Mouse (Mus musculus) adipose tissue, adult 10 weeks (tissue): Measurements from ENCODE around the gene R3hdm4. TPM values are rescaled to one million over a fixed set of nuclear protein-coding genes. Genes with fewer than 3 reads are reported as not detected.

Experiments used
- polyA plus RNA-seq: library from polyadenylated mRNA; stranded (reverse); fragments of 350-450 nt; fragmentation: Illumina TruSeq; extraction: RNeasy Lipid Tissue Mini Kit (QIAGEN cat#74804); gene quantifications from one replicate; pipeline ENCODE4 v1.2.3, GENCODE M21; 2014; ENCODE audit warnings: low read depth, low replicate concordance

R3hdm4 gene
- 81.2 TPM for polyA plus RNA-seq

GRCm38 (mm10) chr10:79920958-79921535, at the start of gene R3hdm4:
Gene R3hdm4, minus strand, starts transcription at chr10:79921208.

GRCm38 (mm10) chr10:79970415-79971182, 49.6 kb upstream of the R3hdm4 start, which contains the start of gene Grin3b:
Gene Grin3b, plus strand, starts transcription at chr10:79970715.

GRCm38 (mm10) chr10:79959847-79960601, 39.0 kb upstream of the R3hdm4 start, which contains the start of gene Wdr18:
Gene Wdr18, plus strand, starts transcription at chr10:79960152.

GRCm38 (mm10) chr10:79926491-79927323, 5.7 kb upstream of the R3hdm4 start, which contains the start of gene Arid3a:
Gene Arid3a, plus strand, starts transcription at chr10:79927043.

GRCm38 (mm10) chr10:79916808-79917531, 4.0 kb downstream of the R3hdm4 start, which contains the start of gene Kiss1r:
Gene Kiss1r, plus strand, starts transcription at chr10:79916971.

GRCm38 (mm10) chr10:79910556-79910955, 10.5 kb downstream of the R3hdm4 start, which contains the start of gene Gm26602:
Gene Gm26602, plus strand, starts transcription at chr10:79910856.

GRCm38 (mm10) chr10:79908167-79909091, 12.6 kb downstream of the R3hdm4 start, which contains the start of gene Med16:
Gene Med16, minus strand, starts transcription at chr10:79908923.

GRCm38 (mm10) chr10:79890670-79891069, 30.3 kb downstream of the R3hdm4 start, which contains the start of gene Cfd:
Gene Cfd, plus strand, starts transcription at chr10:79890853.

GRCm38 (mm10) chr10:79886054-79886453, 35.0 kb downstream of the R3hdm4 start, which contains the start of gene Elane:
Gene Elane, plus strand, starts transcription at chr10:79886247.

GRCm38 (mm10) chr10:79874290-79874862, 46.6 kb downstream of the R3hdm4 start, which contains the start of the genes Prtn3 and Plppr3:
Gene Prtn3, plus strand, starts transcription at chr10:79874476.
Gene Plppr3, minus strand, starts transcription at chr10:79874634.

Other genes with a start within 250 kb of the R3hdm4 start
- 64.7 TPM for gene Cdc34, start 239.0 kb downstream of the R3hdm4 start, polyA plus RNA-seq
- 0.63 TPM for gene Gzmm, start 232.2 kb downstream of the R3hdm4 start, polyA plus RNA-seq
- 523 TPM for gene Bsg, start 216.7 kb downstream of the R3hdm4 start, polyA plus RNA-seq
- 0.37 TPM for gene Hcn2, start 204.6 kb downstream of the R3hdm4 start, polyA plus RNA-seq
- 24.5 TPM for gene Polrmt, start 174.6 kb downstream of the R3hdm4 start, polyA plus RNA-seq
- not detected for gene Fgf22, start 166.1 kb downstream of the R3hdm4 start, polyA plus RNA-seq
- 37.4 TPM for gene Rnf126, start 154.3 kb downstream of the R3hdm4 start, polyA plus RNA-seq
- 19.8 TPM for gene Fstl3, start 143.9 kb downstream of the R3hdm4 start, polyA plus RNA-seq
- not detected for gene Prss57, start 130.2 kb downstream of the R3hdm4 start, polyA plus RNA-seq
- gene Palm, start 127.6 kb downstream of the R3hdm4 start, polyA plus RNA-seq: 60.4 TPM
- 1.5 TPM for gene Misp, start 100.2 kb downstream of the R3hdm4 start, polyA plus RNA-seq
- gene Ptbp1, start 66.8 kb downstream of the R3hdm4 start, polyA plus RNA-seq: 149 TPM
- 14.3 TPM for gene Prtn3, start 46.7 kb downstream of the R3hdm4 start, polyA plus RNA-seq
- gene Plppr3, start 46.6 kb downstream of the R3hdm4 start, polyA plus RNA-seq: 7.2 TPM
- gene Elane, start 35.0 kb downstream of the R3hdm4 start, polyA plus RNA-seq: 0.67 TPM
- 6,422 TPM for gene Cfd, start 30.4 kb downstream of the R3hdm4 start, polyA plus RNA-seq
- gene Med16, start 12.3 kb downstream of the R3hdm4 start, polyA plus RNA-seq: 25.6 TPM
- not detected for gene Gm26602, start 10.4 kb downstream of the R3hdm4 start, polyA plus RNA-seq
- gene Kiss1r, start 4.2 kb downstream of the R3hdm4 start, polyA plus RNA-seq: 2.7 TPM
- 4.9 TPM for gene Arid3a, start 5.8 kb upstream of the R3hdm4 start, polyA plus RNA-seq
- 22.5 TPM for gene Wdr18, start 38.9 kb upstream of the R3hdm4 start, polyA plus RNA-seq
- gene Grin3b, start 49.5 kb upstream of the R3hdm4 start, polyA plus RNA-seq: not detected
- 86.6 TPM for gene Tmem259, start 63.1 kb upstream of the R3hdm4 start, polyA plus RNA-seq
- 46.6 TPM for gene Cnn2, start 67.4 kb upstream of the R3hdm4 start, polyA plus RNA-seq
- 3.8 TPM for gene Abca7, start 75.3 kb upstream of the R3hdm4 start, polyA plus RNA-seq
- 13.2 TPM for gene Arhgap45, start 95.4 kb upstream of the R3hdm4 start, polyA plus RNA-seq
- gene Polr2e, start 118.6 kb upstream of the R3hdm4 start, polyA plus RNA-seq: 65.7 TPM
- gene Gpx4, start 126.0 kb upstream of the R3hdm4 start, polyA plus RNA-seq: 681 TPM
- gene Sbno2, start 184.4 kb upstream of the R3hdm4 start, polyA plus RNA-seq: 17.9 TPM
- gene Stk11, start 194.6 kb upstream of the R3hdm4 start, polyA plus RNA-seq: 82.1 TPM
- gene Atp5d, start 217.4 kb upstream of the R3hdm4 start, polyA plus RNA-seq: 268 TPM
- 29.3 TPM for gene Cbarp, start 219.6 kb upstream of the R3hdm4 start, polyA plus RNA-seq
- gene Midn, start 227.1 kb upstream of the R3hdm4 start, polyA plus RNA-seq: 28.1 TPM
- 219 TPM for gene Cirbp, start 244.8 kb upstream of the R3hdm4 start, polyA plus RNA-seq